Comparison of ENCODE assay signal across 14 mouse cellular contexts in the genomic region with DNA sequence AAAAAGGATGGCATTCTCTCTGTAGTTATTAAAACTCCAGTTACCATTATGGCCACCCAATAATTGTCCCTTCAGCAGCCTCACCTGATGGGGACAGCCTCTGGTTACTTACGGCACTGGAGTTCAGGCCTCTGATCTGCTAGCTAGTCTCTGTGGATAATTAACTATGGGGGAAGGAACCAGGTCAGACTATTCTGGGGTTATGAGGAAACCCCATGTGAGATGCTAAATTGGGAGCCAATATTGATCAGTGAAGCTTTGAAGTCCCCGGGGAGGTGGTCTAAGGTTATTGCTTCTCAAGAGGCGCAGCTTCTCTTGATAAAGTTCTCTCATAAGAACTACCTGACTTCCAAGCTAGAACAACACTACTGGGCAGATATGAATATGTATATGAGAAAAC. TPM values are rescaled to one million over a fixed set of nuclear protein-coding genes. Genes with fewer than 3 reads are reported as not detected.
A peak's percentile ranks its signal among the peaks of the same experiment; 100 is the strongest.
DNase-seq lines count a peak whose midpoint lies in the region; ATAC-seq and TF ChIP-seq lines count a peak whose summit lies in the region.
"Had no signal": no experiment of that assay in that cellular context is flagged by ENCODE, and none has a peak within 500 bp of the region (broad histone marks: within the 10 kb centered on the region; RNA-seq: fewer than 3 reads in every experiment).

No protein-coding gene starts in this region.

- no peak overlapping the region for H3K9ac ChIP-seq in heart, adult 2 months (ENCODE audit: low read depth, low read length)
- H3K9ac ChIP-seq in CH12.LX (ENCODE audit: insufficient read depth, low read depth): peak overlapping the region; percentile 86; the same call in 1 of the 2 replicates
- peak overlapping the region; percentile 30; the same call in 1 of the 2 replicates for H3K9ac ChIP-seq in liver, embryonic 11.5 days (ENCODE audit: low read depth, low read length)

- peaks cover 7% of the 10 kb centered on the region for H3K79me2 ChIP-seq in heart, adult 2 months (replicated peaks; ENCODE audit: control insufficient read depth, insufficient read depth, low read length)
- H3K79me2 ChIP-seq in CH12.LX (replicated peaks; ENCODE audit: control insufficient read depth, extremely low read depth, insufficient read depth, poor library complexity, severe bottlenecking): peaks cover 33% of the 10 kb centered on the region

- dilution Hi-C loops in CH12.LX (cut with MboI; ENCODE audit: extremely low pct_ligation_motif_present, extremely low pct_unique_long_range_greater_than_20kb, low sequenced_read_pairs): no loop called here

- TF ChIP-seq POLR2A in heart, adult 2 months (IDR thresholded peaks at IDR 0.05; ENCODE audit: insufficient read depth, low read depth, low read length): no peak
- TF ChIP-seq POLR2A in CH12.LX (IDR thresholded peaks at IDR 0.05; ENCODE audit: low read depth, low read length): no peak

- in situ Hi-C loops in CH12.LX (cut with MboI; ENCODE audit: low pct_ligation_motif_present, low pct_unique_long_range_greater_than_20kb, low sequenced_read_pairs): no loop called here

- no peak for TF ChIP-seq CTCF in heart, adult 2 months (IDR thresholded peaks at IDR 0.05)
- no peak for TF ChIP-seq CTCF in CH12.LX (conservative IDR thresholded peaks at IDR 0.05 in 1 of 2, IDR thresholded peaks at IDR 0.05 in 1 of 2; ENCODE audit: low read depth in 2 of 2, low read length in 2 of 2)

- peaks cover 10% of the 10 kb centered on the region for H3K4me1 ChIP-seq in heart, adult 2 months (ENCODE audit: control insufficient read depth, insufficient read depth, low read length)
- H3K4me1 ChIP-seq in CH12.LX (ENCODE audit: control insufficient read depth in 1 of 2, insufficient read depth in 2 of 2): peaks cover 10 to 33% of the 10 kb centered on the region in 2 experiments
- H3K4me1 ChIP-seq in liver, embryonic 11.5 days (replicated peaks; ENCODE audit: control insufficient read depth, insufficient read depth, low read length): peaks cover 46% of the 10 kb centered on the region

- no peak for ATAC-seq in liver, embryonic 11.5 days (replicated peaks; ENCODE audit: low FRiP score)
- ATAC-seq in CD4-positive, CD25-positive, alpha-beta regulatory T cell, adult 4 months: no peak

- no peak for TF ChIP-seq RAD21 in CH12.LX (IDR thresholded peaks at IDR 0.05; ENCODE audit: low read depth, low read length)

- H3K27me3 ChIP-seq in heart, adult 2 months (ENCODE audit: control insufficient read depth, insufficient read depth, low read length): no peaks in the 10 kb centered on the region
- H3K27me3 ChIP-seq in CH12.LX (replicated peaks): no peaks in the 10 kb centered on the region
- no peaks in the 10 kb centered on the region for H3K27me3 ChIP-seq in liver, embryonic 11.5 days (replicated peaks; ENCODE audit: control insufficient read depth, insufficient read depth, low read length)

- H3K36me3 ChIP-seq in heart, adult 2 months (ENCODE audit: control insufficient read depth, insufficient read depth, low read length): peaks cover 24% of the 10 kb centered on the region
- peaks cover 3 to 14% of the 10 kb centered on the region in 2 experiments for H3K36me3 ChIP-seq in CH12.LX (replicated peaks in 1 of 2; ENCODE audit: control insufficient read depth in 1 of 2, insufficient read depth in 1 of 2, low read length in 1 of 2)
- 0 out of 2 replicates have a peak, but pooled peaks cover 3% of the 10 kb centered on the region for H3K36me3 ChIP-seq in liver, embryonic 11.5 days (ENCODE audit: control insufficient read depth, insufficient read depth, low read length)

- H3K4me2 ChIP-seq in CH12.LX (ENCODE audit: insufficient read depth, low read depth, poor library complexity, severe bottlenecking): peak overlapping the region; percentile 48
- peak overlapping the region; percentile 82 for H3K4me2 ChIP-seq in liver, embryonic 11.5 days

- no peak for TF ChIP-seq EP300 in heart, adult 2 months (IDR thresholded peaks at IDR 0.05; ENCODE audit: insufficient read depth, low read depth, low read length)
- no peak for TF ChIP-seq EP300 in CH12.LX (IDR thresholded peaks at IDR 0.05; ENCODE audit: low read length)

- peak overlapping the region; percentile 90 for H3K27ac ChIP-seq in heart, adult 2 months
- no peak overlapping the region for H3K27ac ChIP-seq in CH12.LX (ENCODE audit: insufficient read depth, low read depth)
- H3K27ac ChIP-seq in liver, embryonic 11.5 days (ENCODE audit: low read depth, low read length): peak overlapping the region; percentile 78
- H3K27ac ChIP-seq: macrophage had no signal

- H3K4me3 ChIP-seq in heart, adult 2 months: no peak overlapping the region
- H3K4me3 ChIP-seq in CH12.LX (replicated peaks in 1 of 3; ENCODE audit: low read depth in 2 of 3, low read length in 2 of 3, poor library complexity in 1 of 3): no peak overlapping the region
- H3K4me3 ChIP-seq in liver, embryonic 11.5 days (ENCODE audit: low read depth, low read length): peak overlapping the region; percentile 75

- WGBS in heart, adult 2 months: 89% methylated on average over 3 of the region's 3 CpGs
- WGBS in liver, embryonic 11.5 days: 77% methylated on average over 3 of the region's 3 CpGs

- no peak for DNase-seq in heart, adult 2 months
- no peak for DNase-seq in heart, postnatal 10 days
- peak; percentile 23 to 43 for DNase-seq in kidney, adult 8-10 months
- DNase-seq in kidney, postnatal 10 days: no peak
- DNase-seq in CH12.LX (ENCODE audit: extremely low read depth): no peak
- no peak for DNase-seq in liver, embryonic 11.5 days (ENCODE audit: low spot score)
- no peak for DNase-seq in layer of hippocampus, postnatal 25 days (ENCODE audit: extremely low spot score in 1 of 2, low spot score in 1 of 2)

- intact Hi-C loops in heart, adult 2 months (cut with DNase I): loop anchor here (2.0 to 5.0 kb wide), 3 partner anchors 13 to 73 kb away; a partner anchor contains a TSS
- intact Hi-C loops in heart, postnatal 10 days (cut with DNase I): loop anchor here (2.0 kb wide), 1 partner anchor 23 kb away; no protein-coding TSS in a partner anchor

- no peaks in the 10 kb centered on the region for H3K9me3 ChIP-seq in CH12.LX (replicated peaks; ENCODE audit: low read length)
- H3K9me3 ChIP-seq in liver, embryonic 11.5 days (ENCODE audit: control insufficient read depth, low read length): no peaks in the 10 kb centered on the region
- H3K9me3 ChIP-seq: forebrain, embryonic 10.5 days had no signal

TF ChIP-seq in CH12.LX, 34 proteins besides CTCF, POLR2A, EP300 and RAD21 (continues in another document):
- TF ChIP-seq POLR2AphosphoS2 (IDR thresholded peaks at IDR 0.05; ENCODE audit: low read depth, low read length): no peak

RNA-seq across cellular contexts. Expression of a gene that starts 1.3 kb away (rescaled TPM):
- 1,000 to 10,000 TPM in 1 of 2 experiments, 100 to 1,000 TPM in 1; 947 to 1,091 TPM for total RNA-seq in heart, adult 2 months (2021)
- 1,148 and 1,658 TPM in 2 replicates for polyA plus RNA-seq in heart, adult 2 months (2012; rRNA removed)
- total RNA-seq in heart, postnatal 10 days (2021): 1,000 to 10,000 TPM; 1,017 to 1,070 TPM
- total RNA-seq in CH12.LX (2012; rRNA removed) (145 and 149 TPM in 2 replicates), CH12.LX (2014; rRNA removed) (131 and 137 TPM in 2 replicates)
- polyA plus RNA-seq in CH12.LX (2012; ENCODE audit: insufficient read length, low read depth): 214 and 240 TPM in 2 replicates
- polyA plus RNA-seq in liver, embryonic 11.5 days (2014; fragmentation: Nextera tagmentation; extraction: Ambion mirVana): 255 and 280 TPM in 2 replicates
- total RNA-seq in layer of hippocampus, postnatal 25 days (2021): 100 to 1,000 TPM; 232 to 242 TPM
- polyA plus RNA-seq in CD4-positive, CD25-positive, alpha-beta regulatory T cell, adult 4 months (2017; shearing (Covaris generic)): 100 to 1,000 TPM; 124 to 182 TPM

RNA-seq across cellular contexts. Expression of a gene that starts 13.9 kb away (rescaled TPM):
- total RNA-seq in heart, adult 2 months (2021): 10 to 100 TPM; 58.9 to 65.3 TPM
- polyA plus RNA-seq in heart, adult 2 months (2012; rRNA removed): 27.8 and 48.0 TPM in 2 replicates
- total RNA-seq in heart, postnatal 10 days (2021): 10 to 100 TPM; 78.3 to 95.1 TPM
- total RNA-seq in CH12.LX (2012; rRNA removed): 91.0 and 111 TPM in 2 replicates
- 64.9 and 72.0 TPM in 2 replicates for total RNA-seq in CH12.LX (2014; rRNA removed)
- polyA plus RNA-seq in CH12.LX (2012; ENCODE audit: insufficient read length, low read depth): 98.9 and 107 TPM in 2 replicates
- polyA plus RNA-seq in liver, embryonic 11.5 days (2014; fragmentation: Nextera tagmentation; extraction: Ambion mirVana): 195 and 221 TPM in 2 replicates
- 10 to 100 TPM; 81.1 to 92.0 TPM for total RNA-seq in layer of hippocampus, postnatal 25 days (2021)
- 100 to 1,000 TPM; 116 to 120 TPM for polyA plus RNA-seq in CD4-positive, CD25-positive, alpha-beta regulatory T cell, adult 4 months (2017; shearing (Covaris generic))

RNA-seq across cellular contexts. Expression of a gene that starts 32.6 kb away (rescaled TPM):
- total RNA-seq in heart, adult 2 months (2021): 100 to 1,000 TPM; 332 to 391 TPM
- 356 and 500 TPM in 2 replicates for polyA plus RNA-seq in heart, adult 2 months (2012; rRNA removed)
- 100 to 1,000 TPM; 156 to 159 TPM for total RNA-seq in heart, postnatal 10 days (2021)
- 8.4 and 11.1 TPM in 2 replicates for total RNA-seq in CH12.LX (2012; rRNA removed)
- total RNA-seq in CH12.LX (2014; rRNA removed): 5.7 and 7.7 TPM in 2 replicates
- polyA plus RNA-seq in CH12.LX (2012; ENCODE audit: insufficient read length, low read depth): 8.6 and 12.1 TPM in 2 replicates
- 8.4 and 10.5 TPM in 2 replicates for polyA plus RNA-seq in liver, embryonic 11.5 days (2014; fragmentation: Nextera tagmentation; extraction: Ambion mirVana)
- 10 to 100 TPM; 52.9 to 53.5 TPM for total RNA-seq in layer of hippocampus, postnatal 25 days (2021)
- polyA plus RNA-seq in CD4-positive, CD25-positive, alpha-beta regulatory T cell, adult 4 months (2017; shearing (Covaris generic)): 10 to 100 TPM; 14.5 to 15.7 TPM

RNA-seq across cellular contexts. Expression of a gene that starts 33.1 kb away (rescaled TPM):
- 1 to 10 TPM; 6.5 to 6.9 TPM for total RNA-seq in heart, adult 2 months (2021)
- 15.2 and 19.8 TPM in 2 replicates for polyA plus RNA-seq in heart, adult 2 months (2012; rRNA removed)
- total RNA-seq in heart, postnatal 10 days (2021): 10 to 100 TPM; 16.5 to 17.5 TPM
- total RNA-seq in CH12.LX (2012; rRNA removed) (8.1 and 11.0 TPM in 2 replicates), CH12.LX (2014; rRNA removed) (9.4 and 10.6 TPM in 2 replicates)
- polyA plus RNA-seq in CH12.LX (2012; ENCODE audit: insufficient read length, low read depth): 16.1 and 18.5 TPM in 2 replicates
- 27.8 and 29.9 TPM in 2 replicates for polyA plus RNA-seq in liver, embryonic 11.5 days (2014; fragmentation: Nextera tagmentation; extraction: Ambion mirVana)
- 10 to 100 TPM; 12.3 to 17.4 TPM for total RNA-seq in layer of hippocampus, postnatal 25 days (2021)
- polyA plus RNA-seq in CD4-positive, CD25-positive, alpha-beta regulatory T cell, adult 4 months (2017; shearing (Covaris generic)): 10 to 100 TPM; 24.4 to 48.3 TPM

RNA-seq across cellular contexts. Expression of a gene that starts 37.6 kb away (rescaled TPM):
- under 1 TPM in 1 of 2 experiments, not detected in 1; 0.16 TPM for total RNA-seq in heart, adult 2 months (2021)
- 0.12 TPM in 1 of 2 replicates, not detected in the other for polyA plus RNA-seq in heart, adult 2 months (2012; rRNA removed)
- total RNA-seq in heart, postnatal 10 days (2021): under 1 TPM; 0.50 to 0.87 TPM
- total RNA-seq in CH12.LX (2012; rRNA removed): 1.2 and 3.6 TPM in 2 replicates
- total RNA-seq in CH12.LX (2014; rRNA removed): 0.32 and 0.41 TPM in 2 replicates
- polyA plus RNA-seq in CH12.LX (2012; ENCODE audit: insufficient read length, low read depth): 0.30 and 0.49 TPM in 2 replicates
- 0.12 and 0.22 TPM in 2 replicates for polyA plus RNA-seq in liver, embryonic 11.5 days (2014; fragmentation: Nextera tagmentation; extraction: Ambion mirVana)
- 1 to 10 TPM in 1 of 2 experiments, under 1 TPM in 1; 0.84 to 1.1 TPM for total RNA-seq in layer of hippocampus, postnatal 25 days (2021)
- polyA plus RNA-seq in CD4-positive, CD25-positive, alpha-beta regulatory T cell, adult 4 months (2017; shearing (Covaris generic)): not detected
- total RNA-seq: adrenal gland, postnatal 14 days; gastrocnemius, postnatal 4 days; monocyte, adult 5-6 weeks had no signal
- polyA plus RNA-seq: embryonic facial prominence, embryonic 11.5 days; forebrain, embryonic 10.5 days had no signal

Comparison
In these comparisons a context has a peak if more than half of its experiments do, and no peak if none do; other contexts are left out.
1. DNase-seq: peak in kidney, adult 8-10 months (2 of 2); none in heart, adult 2 months (0 of 2), heart, postnatal 10 days (0 of 2), kidney, postnatal 10 days (single experiment), CH12.LX (single experiment), liver, embryonic 11.5 days (single experiment) and layer of hippocampus, postnatal 25 days (0 of 2).
2. RNA of a gene that starts 32.6 kb away (total RNA-seq): 332 to 391 TPM in heart, adult 2 months, 156 to 159 TPM in heart, postnatal 10 days and 52.9 to 53.5 TPM in layer of hippocampus, postnatal 25 days; 5.7 to 11.1 TPM in CH12.LX; every median in the first group is over 4 times any median in the second.